Mouse (Mus musculus) midbrain, embryonic 12.5 days (tissue): Measurements from ENCODE around the gene Gapvd1. TPM values are rescaled to one million over a fixed set of nuclear protein-coding genes. Genes with fewer than 3 reads are reported as not detected.
"Not testable (repeated sequence)": the region's sequence is repeated elsewhere in the genome, so short reads cannot be mapped to it uniquely, and the experiment has no call there.

Experiments used
- ATAC-seq: fragments of 200-750 bp; cut with Nextera tagmentation; 2 replicates; pipeline ENCODE4 v1.8.0; 2017; ENCODE audit warnings: low read depth, moderate TSS enrichment, moderate library complexity; ENCODE audit not compliant: low FRiP score
- H3K27ac ChIP-seq: fragments of 300-500 bp; sonication (generic); replicated peaks from 2 replicates; pipeline ENCODE4 v1.5.1; 2016; ENCODE audit warnings: mild to moderate bottlenecking
- H3K27me3 ChIP-seq: fragments of 300-500 bp; sonication (generic); 2 replicates; pipeline ENCODE4 v1.6.1; 2016; ENCODE audit warnings: mild to moderate bottlenecking
- H3K36me3 ChIP-seq: fragments of 300-500 bp; sonication (generic); 2 replicates; pipeline ENCODE4 v1.6.1; 2016
- H3K4me1 ChIP-seq: fragments of 300-500 bp; sonication (generic); 2 replicates; pipeline ENCODE4 v1.6.1; 2016
- H3K4me2 ChIP-seq: fragments of 300-500 bp; sonication (generic); replicated peaks from 2 replicates; pipeline ENCODE4 v1.6.1; 2016; ENCODE audit warnings: mild to moderate bottlenecking, moderate library complexity
- H3K4me3 ChIP-seq: fragments of 300-500 bp; sonication (generic); 2 replicates; pipeline ENCODE4 v1.5.1; 2016; ENCODE audit warnings: mild to moderate bottlenecking
- H3K9ac ChIP-seq: fragments of 300-500 bp; sonication (generic); replicated peaks from 2 replicates; pipeline ENCODE4 v1.6.1; 2016; ENCODE audit warnings: mild to moderate bottlenecking, moderate library complexity
- H3K9me3 ChIP-seq: fragments of 300-500 bp; sonication (generic); 2 replicates; pipeline ENCODE4 v1.6.1; 2016; ENCODE audit warnings: mild to moderate bottlenecking
- WGBS: fragments of 180-500 bp; shearing (Covaris S2); methylation state at CpG from one replicate; pipeline ENCODE4 v1.1.7; 2016; 5-methylcytosine and 5-hydroxymethylcytosine counted together
- polyA plus RNA-seq: library from polyadenylated mRNA; unstranded; fragments of >200 nt; fragmentation: Nextera tagmentation; extraction: Ambion mirVana; gene quantifications from 2 replicates; pipeline ENCODE4 v1.2.1, GENCODE M21; 2016

Gapvd1 gene
- polyA plus RNA-seq = 124 and 130 TPM in 2 replicates

DNA sequence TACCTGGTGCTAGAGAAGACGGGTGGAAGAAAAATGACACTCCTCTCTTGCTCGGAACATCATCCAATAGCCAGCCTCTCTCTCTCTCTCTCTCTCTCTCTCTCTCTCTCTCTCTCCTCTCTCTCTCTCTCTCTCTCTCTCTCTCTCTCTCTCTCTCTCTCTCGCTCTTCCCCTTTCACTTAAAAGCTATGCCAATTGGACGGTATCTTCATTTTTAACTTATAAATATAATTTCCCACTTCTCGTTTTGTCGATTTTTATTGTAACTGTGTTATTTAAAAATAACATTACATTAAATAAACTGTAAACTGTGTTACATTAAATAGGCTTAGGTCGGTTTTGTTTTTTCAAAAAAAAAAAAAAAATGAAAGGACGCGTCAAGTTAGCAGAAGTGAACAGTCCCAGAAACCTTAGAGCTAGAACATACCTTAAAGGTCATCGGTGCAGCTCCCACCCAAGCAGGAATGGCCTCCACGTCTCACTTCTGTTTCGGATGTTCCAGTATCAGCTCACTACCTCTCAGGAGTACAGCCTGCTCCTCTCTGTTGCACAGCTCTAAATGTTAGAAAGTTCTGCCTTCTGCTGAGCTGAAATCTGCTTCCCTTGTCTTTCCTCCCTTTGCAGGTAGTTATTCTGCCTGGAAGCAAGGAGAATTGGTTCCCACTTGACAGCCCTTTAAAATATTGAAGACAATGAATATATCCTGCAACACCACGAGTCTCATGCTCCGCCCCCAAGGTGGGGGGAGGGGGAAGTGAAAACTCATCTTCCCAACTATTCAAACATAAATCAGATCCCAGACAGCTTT is at the start of gene Gapvd1:
TSS of gene Gapvd1 (minus strand) at position 682 of the 808 bp plus-strand sequence.
- Histone ChIP-seq H3K4me1 (peaks cover 15% of the 10 kb centered on the region), H3K9me3 (no peaks in the 10 kb centered on the region), H3K4me3 (peak within 1 kb of the TSS; percentile 91), H3K9ac (peak within 1 kb of the TSS; percentile 98), H3K27me3 (no peaks in the 10 kb centered on the region), H3K4me2 (peak within 1 kb of the TSS; percentile 61), H3K27ac (peak within 1 kb of the TSS; percentile 93), H3K36me3 (no peaks in the 10 kb centered on the region)
- WGBS = 3% methylated on average over 14 of the region's 14 CpGs
- ATAC-seq = no peak

DNA sequence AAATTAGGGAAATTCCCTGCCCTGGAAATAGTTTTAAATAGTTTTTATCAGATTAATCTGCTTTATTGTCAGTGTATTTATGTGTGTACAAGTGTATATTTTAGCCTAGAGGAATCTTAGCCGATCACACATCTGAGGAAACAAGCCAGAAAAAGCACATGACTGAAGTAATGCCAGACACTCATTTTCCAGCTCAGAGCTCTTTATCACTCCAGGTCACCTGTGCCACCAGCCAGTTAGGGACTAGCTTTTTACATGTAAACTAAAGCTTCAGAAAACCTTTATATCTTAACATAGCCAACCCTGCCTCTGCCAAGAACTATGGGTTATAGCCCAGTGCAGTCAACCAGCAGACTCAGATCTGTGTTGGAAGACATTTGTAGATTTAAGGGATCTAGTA is 49.8 kb upstream of the Gapvd1 start:
- no peak overlapping the region for H3K9ac ChIP-seq

DNA sequence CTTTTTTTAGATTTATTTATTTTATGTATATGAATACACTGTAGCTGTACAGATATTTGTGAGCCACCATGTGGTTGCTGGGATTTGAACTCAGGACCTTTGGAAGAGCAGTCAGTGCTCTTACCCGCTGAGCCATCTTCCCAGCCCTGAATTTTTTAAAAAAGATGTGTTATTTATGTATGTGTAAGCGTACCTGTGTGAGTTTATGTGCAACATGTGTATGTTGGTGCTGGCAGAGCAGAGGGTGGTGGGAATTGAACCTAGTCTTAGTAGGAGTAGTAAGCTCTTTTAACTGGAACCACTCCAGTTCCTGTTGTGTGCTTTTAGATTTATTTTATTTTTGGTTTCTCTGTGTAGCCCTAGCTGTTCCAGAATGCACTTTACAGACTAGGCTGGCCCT is 49.1 kb upstream of the Gapvd1 start:
- H3K36me3 ChIP-seq = peaks cover 30% of the 10 kb centered on the region
- no peak overlapping the region for H3K4me3 ChIP-seq
- peaks cover 17% of the 10 kb centered on the region for H3K4me1 ChIP-seq
- no peak overlapping the region for H3K27ac ChIP-seq
- 88% methylated on average over 2 of the region's 2 CpGs for WGBS
- no peaks in the 10 kb centered on the region for H3K27me3 ChIP-seq
- no peak overlapping the region for H3K9ac ChIP-seq
- peak overlapping the region; percentile 43; the same call in 1 of the 2 replicates for H3K4me2 ChIP-seq
- H3K9me3 ChIP-seq = no peaks in the 10 kb centered on the region
- ATAC-seq = no peak

More for the DNA sequence above, 49.8 kb upstream of the Gapvd1 start:
- H3K27ac ChIP-seq = no peak overlapping the region
- H3K36me3 ChIP-seq = peaks cover 32% of the 10 kb centered on the region
- H3K4me2 ChIP-seq = no peak overlapping the region
- H3K9me3 ChIP-seq = no peaks in the 10 kb centered on the region
- 100% methylated on average over 1 of the region's 1 CpGs for WGBS
- H3K4me3 ChIP-seq = no peak overlapping the region
- ATAC-seq = no peak
- H3K27me3 ChIP-seq = no peaks in the 10 kb centered on the region
- peaks cover 15% of the 10 kb centered on the region for H3K4me1 ChIP-seq

DNA sequence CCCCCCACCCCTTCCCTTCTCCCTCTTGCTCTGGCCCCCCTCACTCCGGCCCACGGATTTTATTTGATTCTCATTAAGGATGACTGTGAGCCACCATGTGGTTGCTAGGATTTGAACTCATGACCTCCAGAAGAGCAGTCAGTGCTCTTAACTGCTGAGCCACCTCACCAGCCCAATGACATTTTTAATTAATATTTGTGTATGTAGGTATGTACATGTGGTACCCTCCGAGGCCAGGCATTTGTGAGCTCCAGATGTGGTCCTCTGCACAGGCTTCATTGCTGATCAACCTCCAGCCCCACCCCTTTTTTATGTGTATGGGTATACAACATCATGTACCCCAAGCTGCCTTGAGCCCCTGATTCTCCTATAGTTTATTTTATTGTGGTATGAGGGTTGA is 48.7 kb upstream of the Gapvd1 start:
- peak overlapping the region; percentile 43 for H3K4me2 ChIP-seq
- ATAC-seq = no peak
- H3K9ac ChIP-seq = 0 out of 2 replicates have a peak overlapping the region, but pooled peaks have one; percentile 28
- no peak overlapping the region for H3K27ac ChIP-seq
- peaks cover 26% of the 10 kb centered on the region for H3K36me3 ChIP-seq
- H3K9me3 ChIP-seq = no peaks in the 10 kb centered on the region
- WGBS = 75% methylated on average over 3 of the region's 3 CpGs
- H3K4me3 ChIP-seq = no peak overlapping the region
- peaks cover 21% of the 10 kb centered on the region for H3K4me1 ChIP-seq
- H3K27me3 ChIP-seq = no peaks in the 10 kb centered on the region

DNA sequence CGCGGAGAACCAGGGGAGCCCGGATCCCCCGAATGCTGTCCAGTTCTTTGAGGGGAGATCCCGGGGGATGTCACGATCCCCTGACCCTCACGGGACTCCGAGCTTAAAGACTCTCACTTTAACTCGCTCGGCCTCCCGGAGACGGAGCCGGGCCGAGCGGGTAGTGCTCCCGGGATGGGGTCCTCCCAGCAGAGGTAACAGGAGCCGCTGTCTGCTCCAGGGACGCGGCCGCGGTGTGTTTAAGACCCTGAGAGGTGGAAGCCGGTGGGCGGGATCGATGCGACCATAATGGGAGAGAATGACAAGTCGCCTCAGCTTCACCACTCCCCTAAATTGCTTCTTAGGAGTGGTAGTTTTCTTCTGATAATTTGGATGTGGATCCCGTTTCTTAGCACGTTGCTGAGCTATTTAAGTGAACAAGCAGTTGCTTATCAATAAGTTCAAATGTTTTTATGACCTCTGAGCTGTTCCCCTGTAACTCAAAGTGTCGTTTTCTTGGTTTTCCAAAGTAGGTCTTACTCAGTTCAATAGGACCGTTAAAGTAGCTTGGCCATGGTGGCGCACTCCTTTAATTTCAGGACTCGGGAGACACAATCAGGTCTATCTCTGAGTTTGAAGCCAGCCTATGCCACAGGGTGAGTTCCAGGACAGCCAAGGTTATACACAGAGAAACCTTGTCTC is 47.7 kb upstream of the Gapvd1 start:
- Histone ChIP-seq H3K27ac (peak overlapping the region; percentile 83), H3K4me2 (peak overlapping the region; percentile 80), H3K36me3 (peaks cover 18% of the 10 kb centered on the region), H3K9ac (peak overlapping the region; percentile 73), H3K4me1 (peaks cover 22% of the 10 kb centered on the region), H3K4me3 (peak overlapping the region; percentile 57)
- H3K9me3 ChIP-seq, H3K27me3 ChIP-seq: not testable (repeated sequence)
- peak; percentile 57; the same call in 1 of the 2 replicates for ATAC-seq
- WGBS = under 1% methylated on average over 29 of the region's 32 CpGs

DNA sequence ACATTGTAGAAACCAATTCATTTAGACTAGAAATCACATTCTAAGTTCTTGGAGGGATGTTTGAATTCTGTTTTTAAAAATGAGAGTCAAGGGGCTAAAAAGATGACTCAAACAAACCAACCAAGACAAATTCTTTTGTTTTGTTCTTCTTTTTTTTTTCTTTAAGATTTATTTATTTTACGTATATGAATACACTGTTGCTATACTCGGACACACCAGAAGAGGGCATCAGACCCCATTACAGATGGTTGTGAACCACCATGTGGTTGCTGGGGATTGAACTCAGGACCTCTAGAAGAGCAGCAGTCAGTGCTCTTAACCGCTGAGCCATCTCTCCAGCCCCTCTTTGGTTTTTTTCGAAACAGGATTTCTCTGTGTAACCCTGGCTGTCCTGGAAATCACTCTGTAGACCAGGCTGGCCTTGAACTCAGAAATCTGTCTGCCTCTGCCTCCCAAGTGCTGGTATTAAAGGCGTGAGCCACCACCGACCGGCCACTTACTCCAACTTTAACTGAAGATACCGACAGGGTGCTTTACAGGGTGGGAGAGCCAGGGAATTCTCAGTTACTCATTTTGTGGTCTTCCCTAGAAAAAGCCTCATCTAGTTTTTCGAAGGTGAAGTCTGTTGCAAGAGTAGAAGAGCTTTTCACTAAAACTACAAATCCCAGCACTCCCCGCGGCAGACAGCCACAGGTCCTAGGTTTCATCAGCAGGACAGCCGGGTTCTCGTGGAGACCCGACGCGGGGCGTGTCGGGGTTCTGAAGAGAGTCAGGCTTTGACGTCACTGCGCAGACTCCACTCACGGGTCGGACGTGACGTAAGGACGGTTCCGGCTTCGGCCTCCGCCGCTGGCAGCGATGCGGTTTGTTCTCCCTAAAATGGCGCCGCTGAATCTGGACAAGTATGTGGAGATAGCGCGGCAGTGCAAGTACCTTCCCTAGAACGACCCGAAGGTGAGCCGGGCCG is 46.8 kb upstream of the Gapvd1 start:
- Histone ChIP-seq H3K4me2 (peak overlapping the region; percentile 80), H3K36me3 (peaks cover 14% of the 10 kb centered on the region), H3K27me3 (no peaks in the 10 kb centered on the region), H3K27ac (peak overlapping the region; percentile 83), H3K9ac (peak overlapping the region; percentile 73), H3K4me1 (peaks cover 22% of the 10 kb centered on the region), H3K4me3 (peak overlapping the region; percentile 57), H3K9me3 (no peaks in the 10 kb centered on the region)
- ATAC-seq = peak; percentile 98
- WGBS = 5% methylated on average over 39 of the region's 39 CpGs

DNA sequence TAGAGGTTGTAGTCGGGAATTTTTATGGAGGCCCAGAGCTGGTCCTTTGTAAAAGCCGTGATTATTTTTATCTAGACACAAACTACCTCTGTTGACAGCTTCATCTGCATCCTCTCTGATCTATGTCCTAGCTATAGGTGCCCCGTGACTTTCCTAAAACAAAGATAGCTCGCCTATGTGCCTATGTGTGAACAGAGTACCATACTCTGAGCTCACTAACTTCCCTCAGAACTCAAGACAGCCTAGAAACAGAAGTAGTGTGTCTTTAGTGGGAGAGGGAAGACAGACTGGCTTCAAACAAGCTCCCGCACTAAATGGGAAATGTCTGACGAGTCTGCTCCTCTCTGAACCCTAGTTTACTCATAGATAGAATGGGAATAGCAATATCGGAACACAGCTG is 45.3 kb upstream of the Gapvd1 start:
- H3K4me1 ChIP-seq = peaks cover 20% of the 10 kb centered on the region
- 83% methylated on average over 7 of the region's 7 CpGs for WGBS
- peaks cover 3% of the 10 kb centered on the region; the same call in 1 of the 2 replicates for H3K36me3 ChIP-seq
- no peak for ATAC-seq
- H3K9ac ChIP-seq = no peak overlapping the region
- H3K4me3 ChIP-seq = 0 out of 2 replicates have a peak overlapping the region, but pooled peaks have one; percentile 60
- no peak overlapping the region for H3K27ac ChIP-seq
- peak overlapping the region; percentile 78 for H3K4me2 ChIP-seq
- H3K27me3 ChIP-seq = no peaks in the 10 kb centered on the region
- H3K9me3 ChIP-seq = no peaks in the 10 kb centered on the region

DNA sequence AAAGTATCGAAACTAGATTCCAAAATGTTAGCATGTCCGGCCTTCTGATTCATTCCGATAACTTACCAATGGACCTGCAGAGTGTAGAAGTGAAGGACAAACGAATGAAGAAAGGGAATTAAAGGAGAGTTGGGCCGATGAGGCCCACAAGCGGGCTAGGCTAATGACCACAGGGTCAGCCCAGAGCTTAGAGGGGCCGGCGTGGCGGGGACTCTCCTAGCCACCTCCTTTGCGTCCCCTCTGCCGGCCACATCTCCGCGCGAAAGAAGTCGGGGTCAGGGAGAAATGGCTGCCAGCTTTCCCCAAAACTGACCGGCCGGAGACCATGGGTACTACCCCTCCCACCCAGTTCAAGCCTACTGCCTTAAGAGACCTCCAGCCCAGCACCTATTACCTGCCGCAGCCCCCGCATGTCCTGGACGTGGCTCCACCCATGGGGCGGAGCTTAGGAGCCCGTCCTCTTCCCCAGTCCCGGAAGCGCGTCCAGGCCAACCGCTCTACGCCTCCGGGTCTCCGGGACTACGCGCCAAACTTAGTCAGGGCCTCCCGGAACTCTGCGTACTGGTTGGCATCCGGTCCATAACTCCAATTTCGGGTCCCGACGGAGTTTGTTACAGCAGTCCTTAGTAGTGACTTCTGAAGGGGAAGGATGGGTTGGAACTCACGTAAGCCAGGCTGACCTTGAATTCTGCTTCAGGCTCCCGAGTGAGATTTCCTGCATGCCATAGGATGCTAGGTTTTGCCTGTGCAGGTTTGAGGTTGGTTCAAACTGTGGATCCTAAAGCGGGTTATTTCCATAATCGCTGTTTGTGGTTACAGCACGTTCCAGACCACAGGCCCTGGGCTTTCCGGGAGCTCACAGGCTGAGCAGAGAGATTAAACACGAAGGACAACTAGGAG is 44.6 kb upstream of the Gapvd1 start, which contains the start of gene Rabepk:
TSS of gene Rabepk (minus strand) at position 556 of the 900 bp plus-strand sequence.
- Histone ChIP-seq H3K27me3 (no peaks in the 10 kb centered on the region), H3K27ac (0 out of 2 replicates have a peak within 1 kb of the TSS, but pooled peaks have one; percentile 20), H3K4me1 (peaks cover 19% of the 10 kb centered on the region), H3K4me3 (peak within 1 kb of the TSS; percentile 60), H3K36me3 (peaks cover 9% of the 10 kb centered on the region; the same call in 1 of the 2 replicates), H3K4me2 (peak within 1 kb of the TSS; percentile 78), H3K9ac (peak within 1 kb of the TSS; percentile 65), H3K9me3 (no peaks in the 10 kb centered on the region)
- 0 out of 2 replicates have a peak, but pooled peaks have one; percentile 42 for ATAC-seq
- 5% methylated on average over 44 of the region's 44 CpGs for WGBS

DNA sequence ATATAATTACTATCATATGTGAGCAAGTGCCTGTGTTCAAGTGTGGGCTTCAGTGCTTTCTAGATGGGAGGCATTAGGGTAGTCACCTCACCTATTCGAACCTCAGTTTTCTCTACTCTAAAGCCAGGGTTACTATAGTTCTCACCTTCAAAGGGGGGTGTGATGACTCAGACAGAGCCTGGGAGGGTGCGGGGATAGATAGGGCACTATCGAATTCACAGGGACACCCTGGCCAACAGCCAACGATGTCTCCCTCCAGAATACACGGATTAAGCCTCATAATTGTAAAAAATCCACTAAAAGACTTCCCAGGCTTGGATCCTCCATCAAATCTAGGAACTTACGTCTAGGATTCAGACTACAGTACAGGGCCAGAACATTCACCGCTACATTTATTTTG is 40.4 kb upstream of the Gapvd1 start:
- H3K4me1 ChIP-seq = peaks cover 9% of the 10 kb centered on the region
- H3K4me3 ChIP-seq = no peak overlapping the region
- no peaks in the 10 kb centered on the region for H3K9me3 ChIP-seq
- no peak overlapping the region for H3K27ac ChIP-seq
- WGBS = 94% methylated on average over 7 of the region's 7 CpGs
- H3K27me3 ChIP-seq = no peaks in the 10 kb centered on the region
- no peak overlapping the region for H3K9ac ChIP-seq
- no peak overlapping the region for H3K4me2 ChIP-seq
- ATAC-seq = no peak
- H3K36me3 ChIP-seq = peaks cover 21% of the 10 kb centered on the region; the same call in 1 of the 2 replicates

DNA sequence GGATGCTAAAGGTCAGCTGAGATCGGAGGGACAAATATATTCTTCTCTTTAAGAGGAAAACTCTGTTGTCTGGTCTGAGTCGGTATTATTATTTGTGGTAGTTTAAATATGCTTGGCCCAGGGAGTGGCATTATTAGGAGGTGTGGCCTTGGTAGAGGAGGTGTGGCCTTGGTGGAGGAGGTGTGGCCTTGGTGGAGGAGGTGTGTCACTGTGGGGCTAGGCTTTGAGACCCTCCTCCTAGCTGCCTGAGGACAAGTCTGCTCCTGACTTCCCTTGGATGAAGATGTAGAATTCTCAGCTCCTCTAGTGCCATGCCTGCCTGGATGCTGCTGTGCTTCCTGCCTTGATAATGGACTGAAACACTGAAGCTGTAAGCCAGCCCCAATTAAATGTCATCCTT is 39.5 kb upstream of the Gapvd1 start:
- Histone ChIP-seq H3K4me2 (no peak overlapping the region), H3K9ac (no peak overlapping the region), H3K4me1 (peaks cover 6% of the 10 kb centered on the region), H3K36me3 (peaks cover 21% of the 10 kb centered on the region; the same call in 1 of the 2 replicates), H3K9me3 (no peaks in the 10 kb centered on the region), H3K4me3 (no peak overlapping the region), H3K27ac (no peak overlapping the region), H3K27me3 (no peaks in the 10 kb centered on the region)
- WGBS = 91% methylated on average over 2 of the region's 2 CpGs
- ATAC-seq = no peak
